Mouse (Mus musculus) stomach, postnatal 0 days (tissue): ENCODE data around the gene Zfp612. TPM values are rescaled to one million over a fixed set of nuclear protein-coding genes. Genes with fewer than 3 reads are reported as not detected.

Experiments
- ATAC-seq: fragments of 200-750 bp; cut with Nextera tagmentation; 2 replicates; pipeline ENCODE4 v1.8.0; 2017; ENCODE audit not compliant: low FRiP score, low TSS enrichment
- DNase-seq: peaks from one replicate; pipeline ENCODE4 v3.0.0-alpha.2; 2016; ENCODE audit warnings: low spot score
- H3K27ac ChIP-seq: fragments of 300-500 bp; sonication (generic); replicated peaks from 2 replicates; pipeline ENCODE4 v1.5.1; 2014; ENCODE audit warnings: mild to moderate bottlenecking, control low read depth
- H3K27me3 ChIP-seq: fragments of 300-500 bp; sonication (generic); 2 replicates; pipeline ENCODE4 v1.6.1; 2014; ENCODE audit warnings: low read length; ENCODE audit not compliant: control insufficient read depth, insufficient read depth
- H3K36me3 ChIP-seq: fragments of 300-500 bp; sonication (generic); 2 replicates; pipeline ENCODE4 v1.6.1; 2014; ENCODE audit warnings: low read length, mixed read lengths; ENCODE audit not compliant: control insufficient read depth, insufficient read depth
- H3K4me1 ChIP-seq: fragments of 300-500 bp; sonication (generic); replicated peaks from 2 replicates; pipeline ENCODE4 v1.6.1; 2014; ENCODE audit warnings: antibody characterized with exemption; ENCODE audit not compliant: control insufficient read depth, insufficient read depth
- H3K4me2 ChIP-seq: fragments of 300-500 bp; sonication (generic); replicated peaks from 2 replicates; pipeline ENCODE4 v1.6.1; 2014; ENCODE audit warnings: low read depth, mild to moderate bottlenecking, control low read depth, moderate library complexity
- H3K4me3 ChIP-seq: fragments of 300-500 bp; sonication (generic); 2 replicates; pipeline ENCODE4 v1.5.1; 2014; ENCODE audit warnings: low read depth, low read length, control low read depth
- H3K9ac ChIP-seq: fragments of 300-500 bp; sonication (generic); 2 replicates; pipeline ENCODE4 v1.6.1; 2014; ENCODE audit warnings: mild to moderate bottlenecking, low read length, control low read depth, mixed read lengths
- H3K9me3 ChIP-seq: fragments of 300-500 bp; sonication (generic); 2 replicates; pipeline ENCODE4 v1.6.1; 2016; ENCODE audit warnings: low read length; ENCODE audit not compliant: control insufficient read depth
- CTCF ChIP-seq: IDR thresholded peaks from 2 replicates; pipeline ENCODE4 v1.5.1; 2016; ENCODE audit warnings: antibody characterized with exemption, low read depth, mild to moderate bottlenecking, moderate library complexity
- EP300 ChIP-seq: optimal IDR thresholded peaks from 2 replicates; pipeline ENCODE3; 2016; ENCODE audit warnings: antibody characterized with exemption
- WGBS: fragments of 180-500 bp; shearing (Covaris S2); extraction: QIAGEN DNeasy Blood & Tissue Kit; methylation state at CpG from one replicate; pipeline ENCODE4 v1.1.7; 2014; 5-methylcytosine and 5-hydroxymethylcytosine counted together
- polyA plus RNA-seq: library from polyadenylated mRNA; unstranded; fragments of >200 nt; fragmentation: Nextera tagmentation; extraction: Ambion mirVana; gene quantifications from 2 replicates; pipeline ENCODE4 v1.2.1, GENCODE M21; 2015

Gene Zfp612
- polyA plus RNA-seq, 1 experiment from 2014 or later, result 2.4 TPM

DNA sequence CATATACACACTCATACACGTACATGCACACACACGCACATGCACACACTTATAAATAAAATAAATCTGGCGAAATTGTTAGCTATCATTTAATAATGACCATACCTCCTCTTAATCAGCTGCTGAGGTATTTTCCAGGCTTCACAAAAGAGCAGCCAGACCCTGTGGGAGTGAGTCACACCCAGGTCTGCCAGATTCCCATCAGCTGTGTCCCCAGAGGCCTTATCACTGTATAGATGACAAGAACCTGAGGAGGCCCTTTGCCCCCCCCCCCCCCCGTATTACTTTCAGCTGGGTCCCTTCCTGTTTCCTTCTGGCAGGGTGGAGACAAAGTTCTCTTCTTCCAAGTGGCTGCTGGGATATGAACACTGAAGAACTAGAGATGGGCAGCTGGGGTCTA, 39.0 kb upstream of the Zfp612 start:
- Histone ChIP-seq H3K9ac (no peak overlapping the region), H3K9me3 (no peaks in the 10 kb centered on the region), H3K36me3 (no peaks in the 10 kb centered on the region), H3K27me3 (no peaks in the 10 kb centered on the region), H3K4me1 (no peaks in the 10 kb centered on the region), H3K27ac (no peak overlapping the region), H3K4me3 (no peak overlapping the region), H3K4me2 (no peak overlapping the region)
- WGBS, result 51% methylated on average over 4 of the region's 4 CpGs
- TF ChIP-seq CTCF (no peak), EP300 (no peak)
- no peak for DNase-seq
- no peak for ATAC-seq

DNA sequence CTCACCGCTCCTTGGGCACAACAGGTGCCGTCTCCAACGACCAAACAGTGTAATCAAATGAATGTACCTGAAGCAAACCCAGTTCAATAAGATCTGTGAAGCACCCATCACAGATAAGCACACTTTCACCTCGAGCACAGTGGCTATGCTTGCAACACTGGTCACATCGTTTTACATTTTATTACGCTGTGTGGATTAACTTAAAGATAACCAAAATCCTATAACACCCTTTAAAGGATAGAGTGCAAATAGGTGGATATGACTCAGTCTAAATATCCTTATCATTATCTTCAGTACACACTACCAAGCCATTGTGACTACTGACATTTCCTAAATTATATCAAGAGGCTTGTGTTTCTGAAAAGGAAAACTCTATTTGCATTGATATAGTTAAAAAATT, 28.3 kb upstream of the Zfp612 start:
- no peaks in the 10 kb centered on the region for H3K9me3 ChIP-seq
- no peak for TF ChIP-seq CTCF
- no peak for TF ChIP-seq EP300
- H3K4me2 ChIP-seq, result no peak overlapping the region
- H3K27me3 ChIP-seq, result no peaks in the 10 kb centered on the region
- no peak overlapping the region for H3K27ac ChIP-seq
- WGBS, result 50% methylated on average over 6 of the region's 6 CpGs
- H3K4me1 ChIP-seq, result no peaks in the 10 kb centered on the region
- H3K9ac ChIP-seq, result no peak overlapping the region
- no peaks in the 10 kb centered on the region for H3K36me3 ChIP-seq
- ATAC-seq (peak; percentile 35; the same call in 1 of the 2 replicates), DNase-seq (no peak)
- no peak overlapping the region for H3K4me3 ChIP-seq

DNA sequence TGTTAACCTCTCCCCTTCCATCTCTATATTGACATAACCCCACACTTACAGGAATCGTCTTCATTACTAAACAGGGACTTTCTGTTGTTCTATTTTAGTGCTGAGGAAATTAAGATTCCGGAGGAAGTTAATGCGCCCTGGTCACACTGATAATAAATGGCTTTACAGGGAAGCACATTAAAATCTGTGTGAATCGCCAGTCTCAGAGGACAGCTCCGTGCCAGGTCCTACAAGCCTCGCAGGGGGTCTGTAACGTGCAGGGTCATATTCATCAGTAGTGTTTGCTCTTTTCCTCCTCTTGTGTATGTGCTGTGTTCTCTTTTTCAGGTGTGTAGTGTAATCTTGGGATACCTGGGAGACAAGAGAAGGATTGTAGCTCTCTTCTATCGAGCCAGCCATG, 21.3 kb upstream of the Zfp612 start:
- H3K27me3 ChIP-seq, result no peaks in the 10 kb centered on the region
- ATAC-seq, result no peak
- 67% methylated on average over 8 of the region's 8 CpGs for WGBS
- no peak overlapping the region for H3K4me2 ChIP-seq
- no peak overlapping the region for H3K27ac ChIP-seq
- no peak for DNase-seq
- H3K4me1 ChIP-seq, result no peaks in the 10 kb centered on the region
- no peak overlapping the region for H3K9ac ChIP-seq
- TF ChIP-seq CTCF (no peak), EP300 (no peak)
- no peak overlapping the region for H3K4me3 ChIP-seq
- no peaks in the 10 kb centered on the region for H3K36me3 ChIP-seq
- H3K9me3 ChIP-seq, result no peaks in the 10 kb centered on the region

DNA sequence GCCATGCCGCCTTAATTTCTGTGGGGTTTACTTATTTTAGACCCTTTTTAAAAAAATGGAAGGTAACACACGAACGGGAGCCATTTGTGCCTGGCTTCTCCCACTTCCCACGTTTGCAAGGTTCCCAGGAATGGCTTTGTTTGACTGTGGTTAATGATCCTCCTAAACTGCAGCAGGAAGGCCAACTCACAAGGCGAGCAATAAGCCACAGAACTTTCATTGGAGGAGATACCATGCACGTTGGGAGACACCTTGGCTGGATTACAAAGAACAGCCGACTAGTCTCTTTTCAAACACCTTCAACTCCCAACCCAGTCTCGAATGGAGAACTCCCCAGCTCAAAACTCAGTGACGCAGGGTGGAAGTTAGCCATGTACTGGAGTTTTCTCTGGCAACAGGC, 15.4 kb upstream of the Zfp612 start:
- no peaks in the 10 kb centered on the region for H3K9me3 ChIP-seq
- no peak overlapping the region for H3K4me3 ChIP-seq
- 49% methylated on average over 9 of the region's 9 CpGs for WGBS
- TF ChIP-seq CTCF (no peak), EP300 (no peak)
- H3K27me3 ChIP-seq, result no peaks in the 10 kb centered on the region
- no peaks in the 10 kb centered on the region for H3K4me1 ChIP-seq
- ATAC-seq (no peak), DNase-seq (no peak)
- H3K27ac ChIP-seq, result no peak overlapping the region
- H3K4me2 ChIP-seq, result no peak overlapping the region
- no peak overlapping the region for H3K9ac ChIP-seq
- H3K36me3 ChIP-seq, result no peaks in the 10 kb centered on the region

DNA sequence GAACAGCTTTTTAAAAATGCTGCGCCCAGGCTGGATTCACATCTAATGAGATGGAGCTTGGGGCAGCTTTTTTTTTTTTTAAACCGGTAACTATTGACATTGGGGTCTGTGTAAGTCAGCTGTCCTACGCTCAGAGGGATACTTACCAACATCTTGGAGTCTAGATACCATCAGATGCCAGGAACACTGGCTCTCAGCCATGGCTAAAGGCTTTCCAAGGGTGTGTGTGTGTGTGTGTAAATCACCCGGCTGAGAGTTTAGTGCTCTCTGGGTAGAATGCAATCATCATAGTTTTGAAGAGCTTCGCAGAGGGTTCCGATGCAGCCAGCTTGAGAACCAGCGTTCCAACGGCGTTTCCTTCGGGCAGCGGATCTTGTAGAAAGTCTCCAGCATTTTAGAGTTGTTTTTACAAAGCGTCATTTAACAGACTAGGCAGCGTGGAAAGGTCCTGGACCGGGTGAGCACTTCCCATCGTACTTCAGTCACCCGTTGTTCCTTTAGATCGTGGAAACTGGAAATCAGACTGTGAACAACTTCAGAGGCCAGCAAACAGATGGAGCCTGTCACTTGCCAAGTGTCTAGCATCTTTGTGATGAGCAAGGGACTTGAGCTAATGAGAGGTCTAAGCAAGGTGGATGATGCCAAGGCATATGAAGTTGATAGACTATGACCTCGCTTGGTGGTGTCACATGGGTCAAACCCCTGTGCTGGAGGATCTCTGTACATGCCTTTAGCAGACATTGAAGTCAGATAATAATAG, 14.8 kb upstream of the Zfp612 start:
- Histone ChIP-seq H3K36me3 (no peaks in the 10 kb centered on the region), H3K27me3 (no peaks in the 10 kb centered on the region), H3K9ac (no peak overlapping the region), H3K4me2 (no peak overlapping the region), H3K4me1 (no peaks in the 10 kb centered on the region), H3K9me3 (no peaks in the 10 kb centered on the region), H3K27ac (no peak overlapping the region), H3K4me3 (no peak overlapping the region)
- ATAC-seq, result no peak
- WGBS, result 92% methylated on average over 18 of the region's 18 CpGs
- TF ChIP-seq CTCF (no peak), EP300 (no peak)
- no peak for DNase-seq

DNA sequence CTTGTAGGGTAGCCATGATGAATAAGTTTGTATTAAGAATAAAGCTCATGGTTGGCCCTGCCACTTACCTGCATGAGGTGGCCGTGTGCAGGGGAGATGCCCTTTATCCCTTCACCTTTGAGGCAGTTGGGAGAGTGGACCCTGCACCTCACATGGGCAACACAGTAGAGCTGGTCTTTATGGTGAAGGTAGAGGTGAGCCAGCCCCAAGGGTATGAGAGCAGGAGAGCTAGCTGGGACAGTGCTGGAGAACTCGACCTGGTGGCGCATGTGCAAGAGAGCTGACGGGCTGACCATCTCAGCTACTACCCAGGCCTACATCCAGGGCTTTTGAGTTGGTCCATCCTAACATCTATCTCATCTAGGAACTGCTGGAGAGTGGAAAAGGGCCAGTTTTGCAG, 13.9 kb upstream of the Zfp612 start:
- Histone ChIP-seq H3K27me3 (no peaks in the 10 kb centered on the region), H3K9me3 (no peaks in the 10 kb centered on the region), H3K4me2 (no peak overlapping the region), H3K4me1 (no peaks in the 10 kb centered on the region), H3K4me3 (no peak overlapping the region), H3K9ac (no peak overlapping the region), H3K27ac (no peak overlapping the region), H3K36me3 (no peaks in the 10 kb centered on the region)
- TF ChIP-seq EP300 (no peak), CTCF (no peak)
- ATAC-seq, result no peak
- DNase-seq, result no peak
- WGBS, result 90% methylated on average over 4 of the region's 4 CpGs
